Mouse (Mus musculus) myocyte (in vitro differentiated cells): Measurements from ENCODE around the gene H2al1h.

Experiments used
- CEBPB ChIP-seq: IDR thresholded peaks from 2 replicates; pipeline ENCODE4 v1.6.1; 2011; ENCODE audit warnings: mild to moderate bottlenecking, moderate library complexity; ENCODE audit not compliant: poor library complexity, insufficient read depth, severe bottlenecking
- E2F4 ChIP-seq: IDR thresholded peaks from one replicate; pipeline ENCODE4 v1.6.1; 2011; ENCODE audit warnings: mild to moderate bottlenecking, control low read depth, moderate library complexity; ENCODE audit not compliant: insufficient read depth
- MAX ChIP-seq: IDR thresholded peaks from one replicate; pipeline ENCODE4 v1.6.1; 2011; ENCODE audit warnings: low read depth, mild to moderate bottlenecking, control low read depth
- MYOD1 ChIP-seq, 3 experiments: IDR thresholded peaks; one replicate each; pipeline ENCODE4 v1.6.1; 2011; ENCODE audit warnings: control low read depth in 2 of 3, low read depth in 2 of 3, mild to moderate bottlenecking in 2 of 3, moderate library complexity in 1 of 3; ENCODE audit not compliant: insufficient read length in 2 of 3, control insufficient read depth in 1 of 3
- MYOG ChIP-seq, 3 experiments: IDR thresholded peaks; one replicate each; pipeline ENCODE4 v1.6.1; 2011; ENCODE audit warnings: control low read depth in 2 of 3, low read depth in 2 of 3, mild to moderate bottlenecking in 2 of 3; ENCODE audit not compliant: insufficient read length in 2 of 3, control insufficient read depth in 1 of 3, insufficient read depth in 1 of 3
- POLR2A ChIP-seq: IDR thresholded peaks from one replicate; pipeline ENCODE4 v1.6.1; 2011; ENCODE audit warnings: low read depth, mild to moderate bottlenecking, control low read depth, moderate library complexity; ENCODE audit not compliant: insufficient read length
- POLR2AphosphoS2 ChIP-seq: IDR thresholded peaks from one replicate; pipeline ENCODE4 v1.6.1; 2011; ENCODE audit warnings: low read depth, control low read depth; ENCODE audit not compliant: insufficient read length
- REST ChIP-seq: IDR thresholded peaks from one replicate; pipeline ENCODE4 v1.6.1; 2011; ENCODE audit warnings: mild to moderate bottlenecking, control low read depth, moderate library complexity; ENCODE audit not compliant: insufficient read depth, insufficient read length
- SRF ChIP-seq: IDR thresholded peaks from one replicate; pipeline ENCODE4 v1.6.1; 2011; ENCODE audit warnings: low read depth; ENCODE audit not compliant: control insufficient read depth, insufficient read length
- TCF12 ChIP-seq: IDR thresholded peaks from one replicate; pipeline ENCODE4 v1.6.1; 2011; ENCODE audit warnings: mild to moderate bottlenecking, control low read depth; ENCODE audit not compliant: poor library complexity, insufficient read depth, severe bottlenecking
- TCF3 ChIP-seq: IDR thresholded peaks from one replicate; pipeline ENCODE4 v1.6.1; 2011; ENCODE audit warnings: low read depth, control low read depth; ENCODE audit not compliant: insufficient read length
- USF1 ChIP-seq: IDR thresholded peaks from one replicate; pipeline ENCODE4 v1.6.1; 2011; ENCODE audit warnings: low read depth, mild to moderate bottlenecking, control low read depth, moderate library complexity

- no peak for TF ChIP-seq REST
- TF ChIP-seq POLR2A: no peak
- no peak for TF ChIP-seq E2F4
- no peak for TF ChIP-seq USF1
- TF ChIP-seq POLR2AphosphoS2: no peak
- no peak for TF ChIP-seq MAX
- no peak for TF ChIP-seq CEBPB
- no peak for TF ChIP-seq MYOD1 (IDR thresholded peaks at IDR 0.05; ENCODE audit: control insufficient read depth in 1 of 3, insufficient read length in 2 of 3, low read depth in 2 of 3)
- no peak for TF ChIP-seq MYOG (IDR thresholded peaks at IDR 0.05; ENCODE audit: control insufficient read depth in 1 of 3, insufficient read depth in 1 of 3, insufficient read length in 2 of 3, low read depth in 2 of 3)
- no peak for TF ChIP-seq TCF3
- TF ChIP-seq TCF12: no peak
- no peak for TF ChIP-seq SRF
Observed at GRCm38 (mm10) chrX:11365151-11365550, 43.9 kb downstream of the H2al1h start.
